Mouse (Mus musculus) lung, postnatal 4 days (tissue): ENCODE measurements at regions not wholly inside any gene's neighbourhood (a gene's known extent, or its start where the extent isn't known, plus 50 kb on each side); places are given as distances from the start of the nearest gene placed in this dataset.

Experiments
- DNase-seq, 2 experiments: peaks; one replicate each; pipeline ENCODE4 v3.0.0; 2021

DNA sequence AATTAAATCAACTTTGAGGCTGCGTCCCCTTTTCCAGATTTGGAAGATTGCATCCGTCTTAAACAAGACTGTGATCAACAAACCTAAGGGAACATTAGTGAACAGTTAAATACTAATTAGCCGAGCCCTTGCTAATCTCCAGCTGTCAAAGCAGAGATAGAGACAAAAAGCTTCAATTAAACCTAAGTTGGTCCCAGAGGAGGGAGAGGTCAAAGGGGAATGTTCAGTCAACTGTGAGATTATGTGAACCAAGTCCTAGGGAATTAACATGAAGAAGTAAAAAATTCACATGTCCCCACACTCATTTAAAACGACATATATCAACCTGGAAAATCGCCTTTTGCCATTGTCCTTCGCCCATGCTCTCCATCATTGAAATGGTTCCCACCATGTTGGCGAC is 59.7 kb upstream of the Tbx20 start:
- no peak for DNase-seq

DNA sequence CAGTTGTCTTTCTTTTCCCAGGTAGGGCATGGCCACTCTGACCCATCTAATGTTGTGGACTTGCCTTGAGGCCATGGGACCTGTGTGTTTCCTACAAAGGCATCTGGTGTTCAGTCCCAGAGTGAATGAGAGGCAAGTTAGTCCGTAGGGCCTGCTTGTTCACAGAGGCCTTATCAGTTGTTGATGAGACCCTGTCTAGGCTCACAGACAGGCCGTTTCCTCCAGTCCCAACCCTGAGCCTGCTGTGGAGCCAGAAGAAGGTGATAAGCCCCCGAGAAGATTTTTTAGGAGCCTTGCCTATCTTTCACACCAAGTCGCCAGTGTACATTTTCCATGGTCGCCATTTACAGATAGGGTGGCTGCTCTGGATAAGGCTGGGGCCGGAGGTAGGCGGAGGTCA is 74.1 kb upstream of the Tbx20 start:
- no peak for DNase-seq

DNA sequence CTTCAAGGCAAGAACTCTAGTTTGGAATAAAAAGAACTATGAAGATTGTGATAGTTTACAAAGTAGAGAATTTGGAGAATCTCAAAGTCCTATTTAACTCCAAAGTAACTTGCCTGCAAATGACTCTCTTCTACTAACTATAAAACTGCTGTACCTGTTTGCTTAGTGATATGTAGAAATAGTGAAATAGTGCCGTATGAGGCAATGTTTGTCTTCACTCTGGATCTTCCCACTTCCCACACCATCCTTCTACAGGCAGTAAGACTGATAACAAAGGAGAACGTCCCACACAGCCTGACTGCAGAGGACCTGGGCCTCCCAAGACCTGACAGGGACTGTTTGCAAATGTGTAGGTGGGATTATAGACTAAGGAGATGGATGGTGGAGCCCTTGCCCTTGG is 85.4 kb upstream of the Tbx20 start:
- DNase-seq = no peak

DNA sequence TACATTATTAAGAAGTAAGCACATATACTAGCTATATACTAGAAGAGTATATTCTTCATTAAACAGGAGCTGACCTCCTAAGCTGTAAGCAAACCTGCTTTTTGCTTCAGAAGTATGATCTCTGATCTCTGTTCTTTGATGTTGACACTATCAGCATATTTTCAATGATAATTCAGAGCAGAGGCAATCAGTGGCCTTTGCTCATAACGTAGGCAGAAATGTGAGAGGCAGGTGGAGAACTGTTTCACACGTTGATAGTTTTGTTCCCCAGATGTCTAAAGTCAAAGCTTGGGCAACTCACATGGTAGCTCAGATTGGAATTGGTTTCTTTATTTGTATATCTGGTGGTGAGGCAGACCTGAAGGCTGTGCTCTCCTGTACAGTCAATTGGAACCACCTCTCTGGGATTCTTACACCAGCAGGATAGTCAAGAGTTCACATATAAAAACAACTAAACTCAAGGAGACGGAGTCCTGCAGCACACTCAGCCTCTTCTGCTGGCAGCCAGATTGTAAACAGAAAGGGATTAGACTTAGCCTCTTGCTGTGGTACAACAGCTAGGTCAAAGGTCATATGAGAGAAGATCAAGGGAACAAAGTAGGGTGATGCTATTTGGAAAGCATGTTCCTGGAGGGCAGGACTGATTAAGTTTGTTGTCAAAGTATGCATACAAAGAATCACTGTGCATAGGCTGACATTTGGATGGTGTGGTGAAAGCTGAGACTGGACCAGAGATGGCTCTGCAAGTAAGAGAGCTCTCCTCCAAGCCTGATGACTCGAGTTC is 92.5 kb upstream of the Tbx20 start:
- DNase-seq = no peak

DNA sequence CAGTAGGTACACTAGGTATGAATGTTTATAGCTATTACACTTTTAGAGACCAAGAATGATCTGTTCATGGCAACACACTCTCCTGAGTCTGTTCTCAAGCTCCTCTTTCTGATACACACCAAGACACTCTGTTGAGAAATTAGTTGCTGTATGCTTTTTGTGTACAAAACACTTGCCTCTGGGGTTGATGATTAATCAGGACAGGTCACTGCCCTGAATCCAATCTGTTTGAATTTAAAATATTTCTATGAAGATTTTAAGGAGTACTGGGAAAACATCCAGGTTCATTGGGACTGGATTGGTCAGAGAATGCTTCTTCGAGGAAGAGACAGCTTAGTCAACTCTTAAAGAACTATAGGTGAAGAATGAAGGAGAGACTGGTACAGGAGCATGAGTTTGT is 94.6 kb upstream of the Tbx20 start:
- no peak for DNase-seq

DNA sequence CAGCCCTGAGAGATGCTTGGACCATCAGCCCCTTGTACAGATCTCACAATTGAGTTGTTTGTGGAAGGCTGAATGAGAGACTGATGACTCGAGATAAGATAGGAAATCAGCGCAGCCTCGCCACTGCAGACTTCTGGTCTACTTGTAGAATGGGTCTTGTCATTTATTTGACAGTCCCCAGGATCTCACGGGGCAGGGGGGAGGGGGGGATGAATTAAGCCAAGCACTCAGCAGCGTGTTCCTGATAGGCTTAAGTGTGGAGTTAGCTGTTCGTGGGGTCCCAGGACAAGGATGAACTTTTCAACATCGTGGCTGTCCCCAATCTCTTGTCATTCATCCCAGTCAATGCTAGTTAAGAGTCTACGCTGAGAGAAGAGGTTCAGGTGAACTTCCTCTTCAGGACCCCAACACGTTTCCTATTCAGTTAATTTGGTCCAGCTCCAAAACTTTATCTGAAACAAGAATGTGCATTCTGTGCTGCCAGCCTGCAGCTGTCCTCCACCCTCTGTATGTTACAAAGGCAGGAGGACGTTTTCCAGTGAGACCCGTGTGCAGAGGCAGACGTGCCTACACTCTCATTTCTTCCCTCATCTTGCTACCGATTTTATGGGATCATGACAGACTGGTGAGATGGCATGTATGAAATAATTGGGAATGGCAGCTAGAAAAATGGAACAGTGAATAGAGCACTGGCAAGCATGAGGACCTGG is 100.5 kb upstream of the Tbx20 start:
- DNase-seq = no peak

DNA sequence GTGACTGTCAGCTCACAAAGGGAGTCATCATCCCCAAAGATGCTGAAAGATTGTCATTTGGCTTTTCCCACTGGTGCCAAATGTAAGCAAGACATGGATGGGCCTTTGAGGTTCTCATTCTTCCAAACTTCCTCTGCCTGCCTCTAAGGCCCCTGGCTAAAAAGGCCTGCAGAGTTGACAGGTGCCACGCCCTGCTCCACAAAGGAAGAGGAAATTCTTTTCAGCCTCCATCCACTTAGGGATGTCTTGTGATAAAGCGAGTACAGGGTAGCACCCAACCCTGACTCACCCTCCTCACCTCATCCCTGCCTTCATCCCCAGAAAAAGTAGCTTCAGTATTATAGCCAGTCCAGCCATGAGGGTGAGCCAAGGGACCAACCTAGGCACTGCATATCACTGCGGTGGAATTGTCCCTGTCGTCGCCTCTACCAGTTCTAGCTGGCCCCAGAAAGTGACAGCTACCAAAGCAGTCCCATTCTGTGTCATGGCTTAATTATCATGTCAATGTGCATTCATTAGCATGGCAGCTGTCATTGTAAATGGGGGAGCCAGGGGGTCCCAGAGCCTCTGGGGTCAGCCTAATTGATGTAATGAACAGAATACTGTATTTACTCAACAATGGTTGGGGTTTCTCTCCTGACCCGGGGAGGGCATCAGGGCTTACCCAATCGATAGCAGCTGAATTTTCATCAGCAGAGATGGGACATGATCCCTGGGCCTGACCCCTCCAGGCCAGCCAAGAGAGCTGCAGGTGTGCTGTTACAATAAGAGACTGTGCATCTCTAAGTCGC is 104.5 kb upstream of the Tbx20 start:
- DNase-seq = no peak

DNA sequence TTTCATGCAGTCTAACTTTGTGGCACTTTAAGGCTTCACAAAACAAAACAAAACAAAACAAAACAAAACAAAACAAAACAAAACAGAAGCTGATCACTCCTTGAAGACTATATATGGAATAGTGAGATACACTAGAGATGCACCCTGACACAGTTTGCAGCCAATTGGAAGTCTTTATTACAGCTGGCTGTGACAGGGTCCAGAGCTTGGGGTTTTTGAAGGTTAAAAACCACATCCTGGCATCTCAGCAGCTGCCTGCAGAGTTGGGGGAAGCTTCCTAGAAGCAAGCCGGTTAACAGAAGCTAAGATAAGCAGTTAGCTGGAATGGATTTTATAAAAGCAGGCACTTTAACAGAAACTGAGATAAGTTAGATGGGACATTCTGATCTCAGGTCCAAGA is 105.6 kb upstream of the Tbx20 start:
- DNase-seq = no peak

DNA sequence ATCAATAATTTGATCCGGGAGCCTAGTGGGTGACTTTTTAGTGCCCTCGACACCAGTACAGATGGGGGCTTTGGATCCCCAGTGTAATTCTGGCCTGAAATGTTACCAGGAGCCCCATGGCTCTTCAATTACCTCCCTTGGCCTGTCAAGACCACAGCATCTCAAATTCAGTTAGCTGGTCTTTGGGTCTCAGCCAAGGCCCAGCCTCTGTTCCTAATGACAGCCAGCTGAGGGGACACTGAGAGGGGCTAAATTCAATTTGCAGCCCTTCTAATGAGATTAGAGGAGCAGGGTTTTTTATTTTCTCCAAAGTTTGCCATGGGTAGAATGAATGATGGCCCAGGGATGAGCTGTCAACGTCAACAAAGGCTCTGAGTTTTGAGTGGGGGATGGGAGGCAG is 109.9 kb upstream of the Tbx20 start:
- no peak for DNase-seq

DNA sequence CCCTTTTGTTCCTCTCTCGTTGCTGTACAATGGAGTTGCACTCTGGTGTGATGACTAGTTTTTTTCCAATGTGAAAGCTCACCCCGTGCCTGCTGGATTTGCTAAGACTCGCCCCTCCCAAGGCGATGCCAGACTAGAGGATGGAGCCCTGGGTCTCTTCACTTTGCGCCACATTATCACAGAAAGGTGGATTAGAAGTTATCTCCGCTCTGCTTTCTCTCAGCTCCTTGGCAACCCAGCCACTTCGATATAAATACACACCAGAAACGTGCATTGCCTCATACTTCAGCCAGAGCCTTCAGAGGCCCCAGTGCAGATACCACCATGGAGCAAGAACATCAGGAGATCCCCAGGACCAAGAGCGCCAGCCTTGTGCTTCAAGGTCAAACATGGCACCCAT is 114.2 kb upstream of the Tbx20 start:
- DNase-seq = no peak

DNA sequence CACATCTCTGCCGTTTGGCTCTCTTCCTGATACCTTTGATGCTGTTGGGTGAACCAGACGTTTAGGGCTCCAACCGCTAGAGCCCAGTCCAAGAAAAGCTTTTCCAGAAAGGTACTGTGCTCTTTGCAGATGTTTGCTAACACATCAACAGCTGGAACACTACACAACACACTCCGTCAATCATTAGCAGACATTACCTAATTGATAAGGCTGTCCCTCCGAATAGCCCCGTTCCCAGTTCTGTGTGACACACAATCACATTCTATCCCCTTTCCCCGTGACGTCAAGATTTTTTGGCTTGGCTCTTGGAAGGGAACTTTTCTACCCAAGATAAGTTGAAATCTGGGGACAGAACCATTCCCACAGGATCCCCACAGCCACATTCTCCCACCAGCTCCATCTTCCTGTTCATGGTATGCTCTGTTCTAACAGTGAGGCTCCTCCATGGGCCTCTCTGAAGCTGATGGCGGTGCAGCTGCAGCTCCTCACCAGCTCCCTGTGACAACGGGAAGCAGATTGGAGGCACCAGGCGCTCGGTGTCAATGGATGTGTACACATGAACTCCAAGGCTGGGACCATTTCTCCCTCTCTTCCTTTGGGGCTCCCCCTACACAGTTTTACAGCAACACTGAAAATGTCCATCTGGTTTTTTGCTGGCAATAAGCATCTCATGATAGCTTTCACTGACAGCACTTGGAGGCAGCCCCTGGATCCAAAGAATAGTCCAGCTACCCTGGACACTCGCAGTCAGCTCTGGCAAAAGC is 122.6 kb upstream of the Tbx20 start:
- DNase-seq = peak; percentile 40 to 84

DNA sequence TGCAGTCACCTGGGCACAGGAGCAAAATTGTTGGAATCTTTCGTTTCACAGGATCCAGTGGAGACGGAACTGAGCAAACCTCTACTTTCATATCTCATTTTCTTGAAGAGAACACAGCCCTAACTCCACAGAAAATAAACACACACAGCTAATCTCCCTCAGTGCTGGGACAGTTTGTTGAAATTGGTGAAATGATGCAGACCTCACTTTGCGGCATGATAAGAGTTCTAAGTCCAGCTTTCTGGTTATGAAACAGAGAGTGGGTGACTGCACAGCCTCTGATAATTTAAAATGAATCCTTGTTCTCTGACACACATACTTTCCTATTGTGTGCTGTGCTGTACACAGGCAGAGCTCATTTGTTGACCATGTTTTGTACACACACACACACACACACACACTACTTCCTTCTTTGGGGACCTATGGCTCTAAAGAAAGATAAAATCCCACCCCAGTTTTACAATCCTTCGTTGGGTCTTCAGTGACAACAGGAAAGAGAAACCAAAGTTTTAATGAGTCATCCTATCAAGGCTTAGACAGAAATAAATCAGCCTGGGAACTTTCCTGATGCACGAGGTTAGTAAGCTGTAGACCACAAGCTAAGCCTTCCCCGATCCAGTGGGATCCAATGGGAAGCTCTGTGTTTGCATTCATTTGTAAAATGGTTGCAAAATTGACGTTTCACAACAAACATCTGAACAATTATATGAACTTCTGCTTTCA is 125.3 kb upstream of the Tbx20 start:
- no peak for DNase-seq

DNA sequence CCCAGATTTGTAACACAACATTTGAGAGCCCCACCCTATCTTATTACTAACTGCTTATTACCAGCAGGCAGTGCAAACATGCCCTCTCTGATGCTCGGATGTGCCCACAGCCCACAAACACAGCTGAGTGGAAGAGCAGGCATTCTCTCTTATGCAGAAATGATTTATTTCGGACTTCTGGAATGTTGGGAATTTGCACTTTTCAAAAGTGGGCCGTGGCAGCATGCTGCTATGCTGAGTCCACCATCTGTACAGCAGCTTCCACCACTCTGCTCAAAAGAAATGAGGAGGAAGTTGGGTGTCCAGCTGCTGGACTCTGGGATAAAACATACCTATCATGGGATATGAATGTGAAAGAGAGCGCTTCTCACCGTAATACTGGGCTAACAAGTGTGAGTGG is 129.6 kb upstream of the Tbx20 start:
- no peak for DNase-seq

DNA sequence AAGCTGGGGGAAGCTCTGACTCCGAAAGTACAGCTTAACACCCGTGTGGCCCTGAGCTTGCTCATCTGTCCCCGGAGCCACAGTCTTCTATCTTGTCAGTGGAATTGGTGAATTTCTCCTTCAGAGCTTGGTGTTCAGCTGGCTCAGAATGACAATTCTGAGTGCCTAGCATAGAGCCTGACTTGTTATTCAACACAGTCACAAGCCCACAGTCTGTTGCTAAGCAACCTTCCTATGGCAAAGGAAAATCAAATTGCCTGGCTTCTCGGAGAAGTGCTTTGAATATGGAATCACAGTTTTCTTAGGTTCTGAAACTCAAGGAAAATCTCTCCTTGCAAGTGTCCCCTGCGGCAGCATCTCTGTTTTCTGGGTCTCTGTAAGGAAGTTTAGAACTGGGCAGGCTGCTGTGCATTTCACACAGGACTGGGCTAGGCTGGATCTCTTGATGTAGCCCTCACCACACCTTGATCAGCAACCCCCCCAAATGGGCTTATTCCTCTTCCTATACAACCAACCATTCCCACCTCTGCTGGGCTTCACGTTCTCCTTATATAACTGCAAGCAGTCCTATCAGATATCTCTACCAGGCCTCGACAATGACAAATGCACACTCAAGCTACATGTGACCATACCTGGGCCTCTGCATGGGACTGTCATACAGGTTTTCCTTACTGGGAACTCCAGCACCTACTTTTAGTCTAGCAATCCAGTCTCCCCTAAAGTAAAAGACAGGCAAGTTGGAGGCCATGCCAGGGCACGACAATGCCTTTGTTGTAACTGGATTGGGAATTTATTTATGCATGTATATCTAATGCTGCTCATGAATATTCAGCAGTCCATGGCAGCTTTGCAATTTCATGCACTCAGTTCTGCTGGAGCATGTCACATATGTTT is 135.2 kb upstream of the Tbx20 start:
- DNase-seq = no peak

DNA sequence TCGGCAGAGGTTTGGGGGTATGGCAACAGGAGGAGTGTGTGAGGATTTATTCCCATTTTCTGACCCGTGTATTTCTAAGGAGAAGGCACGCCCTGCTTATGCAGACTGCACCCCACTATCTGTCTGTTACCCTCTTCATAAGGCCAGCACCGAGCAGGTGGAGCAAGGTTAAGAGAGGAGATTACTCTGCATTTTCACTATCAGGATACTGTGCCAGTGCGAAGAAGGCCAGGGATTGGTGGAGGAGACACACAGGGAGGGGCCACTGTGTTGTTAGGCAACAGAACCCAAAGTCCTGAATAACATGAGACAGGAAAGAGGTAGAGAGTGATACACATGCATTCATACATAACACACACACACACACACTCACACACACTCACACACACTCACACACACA is 136.6 kb upstream of the Tbx20 start:
- DNase-seq = no peak

DNA sequence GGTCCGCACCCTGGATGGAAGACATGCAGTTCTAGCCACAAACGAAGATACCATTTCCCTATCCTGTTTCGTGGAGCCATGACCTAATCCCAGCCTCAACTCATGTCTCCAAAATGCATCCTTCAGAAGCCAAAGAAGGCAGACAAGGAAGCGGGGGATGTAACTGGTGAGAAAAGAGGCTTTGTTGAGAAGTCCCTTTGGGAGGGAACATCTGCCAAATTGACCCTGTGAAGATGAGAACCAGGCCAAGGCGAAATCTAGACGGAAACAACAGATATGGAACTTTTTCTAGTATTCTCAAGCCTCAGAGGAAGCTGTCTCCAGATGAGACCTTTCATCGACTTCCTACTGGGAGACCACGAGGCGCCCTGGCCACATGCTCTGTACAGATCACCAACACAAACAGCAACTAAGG is 145.9 kb upstream of the Tbx20 start:
- DNase-seq = no peak

DNA sequence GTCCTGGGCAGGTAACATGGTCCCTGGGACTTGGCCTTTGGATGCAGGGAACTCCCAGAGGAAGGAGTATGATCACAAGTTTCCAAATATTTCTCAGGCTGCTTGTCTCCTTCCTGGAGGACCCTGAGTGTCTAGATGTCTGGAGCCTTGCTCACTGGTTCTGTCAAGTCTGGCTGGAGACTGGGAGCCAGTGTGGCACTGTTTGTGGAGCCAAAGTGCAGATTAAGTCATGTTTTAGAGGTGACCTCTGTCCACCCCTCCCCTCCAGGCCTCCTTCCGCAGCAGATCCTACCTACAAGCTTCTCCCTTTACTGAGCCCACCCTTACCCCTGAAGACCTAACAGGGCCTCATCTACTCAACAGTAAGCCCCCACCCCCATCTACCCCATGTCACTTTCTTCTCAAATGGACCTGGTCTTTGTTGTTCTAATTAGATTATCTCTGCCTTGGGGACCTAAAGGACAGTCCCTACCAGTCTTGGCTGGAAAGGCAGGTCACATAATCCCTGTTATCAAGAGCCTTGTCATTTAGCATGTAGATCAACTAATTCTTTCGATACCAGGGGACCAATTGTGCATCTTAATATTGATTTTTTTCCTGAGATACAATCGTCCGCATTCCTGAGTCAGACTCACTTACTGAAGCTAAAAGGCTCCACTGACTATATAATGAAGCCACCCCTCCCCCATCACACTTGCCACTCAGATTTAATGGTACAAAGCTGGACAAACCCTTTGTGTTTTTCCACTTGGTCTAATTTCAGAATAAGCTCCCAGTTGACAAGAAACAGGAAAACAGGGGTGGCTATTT is 148.2 kb upstream of the Tbx20 start:
- no peak for DNase-seq

DNA sequence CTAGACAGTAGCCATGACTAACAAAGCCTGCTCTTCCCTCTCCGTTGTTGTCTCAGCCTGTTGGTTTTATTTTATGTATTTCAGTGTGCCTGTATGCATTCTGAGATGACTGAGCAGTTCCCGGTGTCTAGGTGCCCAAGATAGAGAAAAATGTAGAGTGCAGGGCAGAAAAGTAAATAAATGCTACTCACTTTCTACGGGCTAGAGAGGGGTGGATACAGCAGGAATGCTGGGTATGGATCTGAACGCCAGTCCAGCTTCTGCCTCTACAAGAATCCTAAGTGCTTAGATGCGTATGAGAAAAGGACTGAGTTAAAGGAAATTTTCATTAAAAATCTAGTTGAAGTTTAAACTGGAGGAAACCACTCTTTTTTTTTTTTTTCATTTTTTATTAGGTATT is 149.4 kb upstream of the Tbx20 start:
- DNase-seq = no peak

DNA sequence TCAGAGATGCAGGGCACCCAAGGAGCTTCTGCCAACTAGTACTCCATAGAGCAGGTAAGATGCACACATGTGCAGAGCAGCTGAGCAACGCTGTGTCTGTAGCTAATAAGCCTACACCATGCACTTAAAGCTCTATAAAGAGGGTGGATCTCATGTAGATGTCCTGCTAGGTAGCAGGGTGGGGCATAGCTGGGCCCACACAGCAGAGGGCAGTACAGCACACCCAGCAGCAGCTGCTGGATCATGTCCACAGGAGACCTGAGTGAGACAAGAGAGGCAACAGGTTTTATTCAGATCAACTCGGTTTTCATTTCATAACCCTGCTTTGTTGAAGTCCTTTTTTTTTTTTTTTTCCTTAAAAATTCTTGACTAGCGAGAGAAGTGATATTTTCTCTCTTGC is 151.5 kb upstream of the Gm10181 start:
- peak in 1 of 2 experiments; percentile 32 for DNase-seq

DNA sequence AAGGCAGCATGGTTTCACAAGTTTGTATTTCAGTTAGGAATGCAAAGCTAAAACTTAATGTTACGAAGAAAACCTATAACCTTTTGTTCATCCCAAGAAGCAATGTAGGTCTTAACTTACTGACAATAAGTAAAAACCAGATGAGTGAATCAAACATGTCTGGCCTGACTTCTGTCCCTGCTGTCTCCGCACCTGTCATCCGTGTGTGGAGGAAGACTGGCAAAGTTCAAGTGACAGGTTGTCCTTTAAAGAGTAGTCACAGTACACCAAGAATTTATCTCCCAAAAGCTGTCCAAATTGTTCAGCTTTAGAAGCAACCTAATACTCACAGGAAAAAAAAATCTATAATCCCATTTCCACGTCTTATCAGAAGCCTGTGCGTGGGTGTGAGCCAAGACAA is 146.3 kb upstream of the Gm10181 start:
- no peak for DNase-seq
